9 mouse cellular contexts compared by ENCODE assay signal in genomic region chr8:125619336-125619906, GRCm38 (mm10). TPM values are rescaled to one million over a fixed set of nuclear protein-coding genes. Genes with fewer than 3 reads are reported as not detected.
DNase-seq lines count a peak whose midpoint lies in the region; ATAC-seq and TF ChIP-seq lines count a peak whose summit lies in the region.
"Had no signal": no experiment of that assay in that cellular context is flagged by ENCODE, and none has a peak within 500 bp of the region (broad histone marks: within the 10 kb centered on the region; RNA-seq: fewer than 3 reads in every experiment).

No protein-coding gene starts in this region.

- H3K9ac ChIP-seq in heart, embryonic 13.5 days = peak overlapping the region; percentile 40; the same call in 1 of the 2 replicates
- H3K9ac ChIP-seq in midbrain, embryonic 13.5 days (replicated peaks) = no peak overlapping the region
- H3K9ac ChIP-seq: liver, embryonic 15.5 days had no signal

- DNase-seq in right cerebral cortex, adult 18-20 months = peak; percentile 34
- DNase-seq in right cerebral cortex, postnatal 4 days = no peak
- peak; percentile 24 for DNase-seq in cerebellum, adult 11 months
- peak; percentile 32 to 37 for DNase-seq in left cerebral cortex, adult 2 months (ENCODE audit: extremely low spot score in 1 of 2, low spot score in 2 of 2)
- DNase-seq in thymus, adult 18-20 months = peak; percentile 13 to 20

- H3K36me3 ChIP-seq in heart, embryonic 13.5 days = no peaks in the 10 kb centered on the region
- no peaks in the 10 kb centered on the region for H3K36me3 ChIP-seq in midbrain, embryonic 13.5 days
- H3K36me3 ChIP-seq: liver, embryonic 15.5 days had no signal

- no peak; the same call in 1 of the 2 replicates for TF ChIP-seq CTCF in left cerebral cortex, adult 2 months (IDR thresholded peaks at IDR 0.05)

- WGBS in heart, embryonic 13.5 days = 42% methylated on average over 12 of the region's 12 CpGs
- 43% methylated on average over 12 of the region's 12 CpGs for WGBS in midbrain, embryonic 13.5 days

- no peak overlapping the region for H3K4me3 ChIP-seq in heart, embryonic 13.5 days
- no peak overlapping the region for H3K4me3 ChIP-seq in left cerebral cortex, adult 2 months
- no peak overlapping the region for H3K4me3 ChIP-seq in midbrain, embryonic 13.5 days (replicated peaks)
- H3K4me3 ChIP-seq: liver, embryonic 15.5 days had no signal

- no peaks in the 10 kb centered on the region for H3K27me3 ChIP-seq in heart, embryonic 13.5 days (replicated peaks)
- no peaks in the 10 kb centered on the region for H3K27me3 ChIP-seq in midbrain, embryonic 13.5 days
- H3K27me3 ChIP-seq: liver, embryonic 15.5 days had no signal

- no peak for ATAC-seq in heart, embryonic 13.5 days (ENCODE audit: extremely low read depth, insufficient number of reproducible peaks, low FRiP score, low TSS enrichment)
- ATAC-seq in midbrain, embryonic 13.5 days = peak; percentile 50; the same call in 1 of the 2 replicates
- ATAC-seq in inflammation-experienced regulatory T-cells, adult 6 months = no peak

- peak overlapping the region; percentile 63 for H3K27ac ChIP-seq in heart, embryonic 13.5 days (replicated peaks)
- no peak overlapping the region for H3K27ac ChIP-seq in left cerebral cortex, adult 2 months
- 0 out of 2 replicates have a peak overlapping the region, but pooled peaks have one; percentile 6 for H3K27ac ChIP-seq in midbrain, embryonic 13.5 days
- H3K27ac ChIP-seq: liver, embryonic 15.5 days had no signal

- peak overlapping the region; percentile 20; the same call in 1 of the 2 replicates for H3K4me2 ChIP-seq in heart, embryonic 13.5 days
- H3K4me2 ChIP-seq in midbrain, embryonic 13.5 days (replicated peaks) = no peak overlapping the region
- H3K4me2 ChIP-seq: liver, embryonic 15.5 days had no signal

- H3K4me1 ChIP-seq in heart, embryonic 13.5 days = peaks cover 65% of the 10 kb centered on the region
- peaks cover 16% of the 10 kb centered on the region for H3K4me1 ChIP-seq in midbrain, embryonic 13.5 days (replicated peaks)

- no peaks in the 10 kb centered on the region for H3K9me3 ChIP-seq in heart, embryonic 13.5 days
- no peaks in the 10 kb centered on the region for H3K9me3 ChIP-seq in midbrain, embryonic 13.5 days
- H3K9me3 ChIP-seq: liver, embryonic 15.5 days had no signal

- intact Hi-C loops in left cerebral cortex, adult 2 months (cut with DNase I) = no loop called here

RNA-seq across cellular contexts. Expression of gene Sipa1l2, which starts 49.8 kb away (rescaled TPM):
- polyA plus RNA-seq in heart, embryonic 13.5 days (2015; fragmentation: Nextera tagmentation; extraction: Ambion mirVana) = 19.7 and 20.2 TPM in 2 replicates
- total RNA-seq in left cerebral cortex, adult 2 months (2021) = 10 to 100 TPM; 44.1 to 47.9 TPM
- 27.5 and 31.8 TPM in 2 replicates for polyA plus RNA-seq in midbrain, embryonic 13.5 days (2015; fragmentation: Nextera tagmentation; extraction: Ambion mirVana)
- polyA plus RNA-seq in inflammation-experienced regulatory T-cells, adult 6 months (2017; shearing (Covaris generic)) = 1 to 10 TPM in 2 of 3 experiments, under 1 TPM in 1; 0.39 to 2.2 (median 2.0) TPM

RNA-seq across cellular contexts. Expression of gene Map10, which starts 50.2 kb away (rescaled TPM):
- 4.9 and 5.9 TPM in 2 replicates for polyA plus RNA-seq in heart, embryonic 13.5 days (2015; fragmentation: Nextera tagmentation; extraction: Ambion mirVana)
- total RNA-seq in left cerebral cortex, adult 2 months (2021) = 1 to 10 TPM; 4.3 to 4.5 TPM
- 8.5 and 8.7 TPM in 2 replicates for polyA plus RNA-seq in midbrain, embryonic 13.5 days (2015; fragmentation: Nextera tagmentation; extraction: Ambion mirVana)
- polyA plus RNA-seq in inflammation-experienced regulatory T-cells, adult 6 months (2017; shearing (Covaris generic)) = under 1 TPM in 2 of 3 experiments, not detected in 1; 0.16 to 0.38 TPM
